Mouse (Mus musculus) heart, adult 2 months (tissue): ENCODE data around the gene Ift27.

Experiments used
- CTCF ChIP-seq: fragments of 200-600 bp; IDR thresholded peaks from 2 replicates; pipeline ENCODE4 v1.8.1; 2022; ENCODE audit warnings: antibody characterized with exemption, mild to moderate bottlenecking, moderate library complexity
- EP300 ChIP-seq: fragments of 200-500 bp; IDR thresholded peaks from 2 replicates; pipeline ENCODE4 v1.6.1; 2011; ENCODE audit warnings: low read depth, low read length, control low read depth; ENCODE audit not compliant: insufficient read depth

GRCm38 (mm10) chr15:78165292-78165691 lies 8.6 kb downstream of the Ift27 start:
- TF ChIP-seq CTCF (no peak), EP300 (no peak)
